Mouse (Mus musculus) C2C12 (cell line): ENCODE results near the gene Scaf11. TPM values are rescaled to one million over a fixed set of nuclear protein-coding genes. Genes with fewer than 3 reads are reported as not detected.

Experiments
- H3K27me3 ChIP-seq: one replicate; pipeline ENCODE4 v1.6.1; 2011; ENCODE audit not compliant: control insufficient read depth, insufficient read depth, insufficient read length
- H3K36me3 ChIP-seq: one replicate; pipeline ENCODE4 v1.6.1; 2011; ENCODE audit not compliant: control insufficient read depth, insufficient read depth
- H3K4me3 ChIP-seq: one replicate; pipeline ENCODE4 v1.5.1; 2011; ENCODE audit warnings: mild to moderate bottlenecking, control low read depth; ENCODE audit not compliant: poor library complexity, insufficient read depth, severe bottlenecking
- H3K79me2 ChIP-seq: one replicate; pipeline ENCODE4 v1.6.1; 2011; ENCODE audit not compliant: control insufficient read depth, insufficient read depth
- H3K79me3 ChIP-seq: one replicate; pipeline ENCODE4 v1.6.1; 2011; ENCODE audit warnings: low read depth, control low read depth
- H3ac ChIP-seq: one replicate; pipeline ENCODE3; 2011; ENCODE audit warnings: low read depth; ENCODE audit not compliant: control insufficient read depth, insufficient read length
- CEBPB ChIP-seq: IDR thresholded peaks from one replicate; pipeline ENCODE4 v1.6.1; 2011; ENCODE audit warnings: low read depth, mild to moderate bottlenecking, control low read depth, moderate library complexity
- CTCF ChIP-seq: IDR thresholded peaks from one replicate; pipeline ENCODE4 v1.5.1; 2011; ENCODE audit not compliant: control insufficient read depth, insufficient read depth, insufficient read length
- FOSL1 ChIP-seq: IDR thresholded peaks from one replicate; pipeline ENCODE4 v1.8.0; 2011; ENCODE audit warnings: mild to moderate bottlenecking, low read length; ENCODE audit not compliant: poor library complexity, insufficient read depth, severe bottlenecking
- MAX ChIP-seq: IDR thresholded peaks from one replicate; pipeline ENCODE4 v1.6.1; 2011; ENCODE audit warnings: mild to moderate bottlenecking, control low read depth
- MYOD1 ChIP-seq: IDR thresholded peaks from one replicate; pipeline ENCODE4 v1.6.1; 2011; ENCODE audit warnings: low read depth; ENCODE audit not compliant: control insufficient read depth, insufficient read length
- MYOG ChIP-seq: IDR thresholded peaks from one replicate; pipeline ENCODE4 v1.6.1; 2011; ENCODE audit not compliant: control insufficient read depth, insufficient read length; ENCODE audit errors: extremely low read depth
- USF1 ChIP-seq: IDR thresholded peaks from one replicate; pipeline ENCODE4 v1.6.1; 2011; ENCODE audit warnings: low read depth, mild to moderate bottlenecking, control low read depth, moderate library complexity
- polyA plus RNA-seq: library from polyadenylated mRNA; unstranded; fragments of >200 nt; fragmentation: generic; extraction: Trizol; gene quantifications from one replicate; pipeline ENCODE4 v1.2.1, GENCODE M21; 2012; ENCODE audit warnings: missing spikeins

Gene Scaf11
- polyA plus RNA-seq, 1 experiment: 31.5 TPM

DNA sequence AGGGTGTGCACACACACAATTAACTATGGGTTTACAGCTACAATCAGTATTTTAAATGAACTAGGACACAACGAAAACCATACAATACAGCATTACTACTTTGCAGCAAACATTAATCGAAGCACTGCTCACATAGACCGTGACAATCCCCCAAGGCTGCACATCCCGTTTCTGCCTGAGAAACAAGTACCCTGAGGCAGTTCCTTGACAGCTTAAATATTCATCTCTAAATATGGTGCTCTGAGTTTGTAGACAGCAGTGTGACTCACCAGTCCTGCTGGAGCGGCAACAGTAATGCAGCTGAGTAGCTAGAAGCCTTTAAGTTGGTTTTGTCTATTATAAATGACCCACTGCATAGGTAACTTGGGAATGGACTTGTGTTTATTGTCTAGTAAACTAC is 55.1 kb downstream of the Scaf11 start:
- Histone ChIP-seq H3K4me3 (no peak overlapping the region), H3K79me3 (no peaks in the 10 kb centered on the region), H3K79me2 (no peaks in the 10 kb centered on the region), H3K36me3 (peaks cover 70% of the 10 kb centered on the region), H3K27me3 (no peaks in the 10 kb centered on the region), H3ac (no peak overlapping the region)
- TF ChIP-seq FOSL1 (no peak), MYOD1 (no peak), USF1 (no peak)

GRCm38 (mm10) chr15:96398333-96398732 is 62.3 kb downstream of the Scaf11 start:
- peaks cover 69% of the 10 kb centered on the region for H3K36me3 ChIP-seq
- H3K79me2 ChIP-seq: no peaks in the 10 kb centered on the region
- no peaks in the 10 kb centered on the region for H3K79me3 ChIP-seq
- no peak overlapping the region for H3K4me3 ChIP-seq
- TF ChIP-seq CEBPB: no peak
- TF ChIP-seq MAX: no peak
- TF ChIP-seq MYOG: no peak
- TF ChIP-seq FOSL1: no peak
- TF ChIP-seq MYOD1: no peak
- no peak for TF ChIP-seq CTCF
- no peak for TF ChIP-seq USF1
- no peaks in the 10 kb centered on the region for H3K27me3 ChIP-seq
- no peak overlapping the region for H3ac ChIP-seq

- Histone ChIP-seq H3K27me3 (no peaks in the 10 kb centered on the region), H3ac (no peak overlapping the region), H3K4me3 (no peak overlapping the region), H3K79me3 (no peaks in the 10 kb centered on the region), H3K79me2 (no peaks in the 10 kb centered on the region), H3K36me3 (peaks cover 69% of the 10 kb centered on the region)
- TF ChIP-seq CEBPB (no peak), CTCF (no peak), USF1 (no peak), MAX (no peak), FOSL1 (no peak), MYOD1 (no peak)
Observed at GRCm38 (mm10) chr15:96396641-96397344, 63.9 kb downstream of the Scaf11 start.

DNA sequence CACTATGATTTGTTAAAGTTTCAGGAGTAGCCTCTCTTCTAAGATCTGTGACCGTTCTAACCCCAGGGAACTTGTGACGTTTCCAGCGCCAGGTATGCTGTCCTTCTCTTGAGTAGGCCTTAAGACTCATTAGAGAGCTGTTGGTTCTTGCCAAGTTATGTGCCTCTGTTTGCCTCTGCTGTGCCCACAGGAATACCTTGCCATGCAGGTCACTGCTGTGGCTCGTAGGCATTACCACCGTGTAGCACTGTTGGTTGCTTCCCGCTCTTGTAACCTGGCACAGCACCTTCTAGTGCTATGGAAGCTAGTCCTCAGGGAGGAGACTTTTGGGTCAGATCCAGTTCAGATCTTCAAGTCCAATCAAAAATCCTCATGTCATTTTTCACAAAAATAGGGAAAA is 65.6 kb downstream of the Scaf11 start:
- peaks cover 80% of the 10 kb centered on the region for H3K36me3 ChIP-seq
- no peak overlapping the region for H3ac ChIP-seq
- no peaks in the 10 kb centered on the region for H3K27me3 ChIP-seq
- no peaks in the 10 kb centered on the region for H3K79me3 ChIP-seq
- H3K79me2 ChIP-seq: no peaks in the 10 kb centered on the region
- no peak for TF ChIP-seq MYOD1
- no peak for TF ChIP-seq MAX
- no peak for TF ChIP-seq CEBPB
- TF ChIP-seq MYOG: no peak
- no peak for TF ChIP-seq USF1
- TF ChIP-seq CTCF: no peak
- no peak for TF ChIP-seq FOSL1
- no peak overlapping the region for H3K4me3 ChIP-seq

DNA sequence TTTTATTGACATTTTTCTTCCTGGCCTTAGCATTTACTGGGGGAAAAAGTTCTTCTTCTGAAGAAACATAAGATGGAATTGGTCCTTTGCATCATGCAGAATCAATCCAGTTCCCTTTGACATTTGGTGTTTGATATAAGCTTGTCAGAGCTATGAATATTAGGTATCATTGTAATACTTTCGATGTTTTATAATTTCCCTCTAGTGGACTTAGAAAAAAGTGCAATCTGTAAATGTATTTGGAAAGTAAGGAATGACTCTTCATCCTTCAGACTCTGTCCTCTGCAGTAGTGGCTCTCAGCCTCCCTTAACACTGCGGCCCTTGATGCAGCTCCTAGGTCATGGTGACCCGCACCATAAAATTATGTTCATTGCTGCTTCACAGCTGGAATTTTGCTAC is 67.8 kb downstream of the Scaf11 start:
- H3K36me3 ChIP-seq: peaks cover 71% of the 10 kb centered on the region
- TF ChIP-seq FOSL1 (no peak), CTCF (no peak), MYOD1 (no peak), CEBPB (no peak), MAX (no peak), MYOG (no peak), USF1 (no peak)

DNA sequence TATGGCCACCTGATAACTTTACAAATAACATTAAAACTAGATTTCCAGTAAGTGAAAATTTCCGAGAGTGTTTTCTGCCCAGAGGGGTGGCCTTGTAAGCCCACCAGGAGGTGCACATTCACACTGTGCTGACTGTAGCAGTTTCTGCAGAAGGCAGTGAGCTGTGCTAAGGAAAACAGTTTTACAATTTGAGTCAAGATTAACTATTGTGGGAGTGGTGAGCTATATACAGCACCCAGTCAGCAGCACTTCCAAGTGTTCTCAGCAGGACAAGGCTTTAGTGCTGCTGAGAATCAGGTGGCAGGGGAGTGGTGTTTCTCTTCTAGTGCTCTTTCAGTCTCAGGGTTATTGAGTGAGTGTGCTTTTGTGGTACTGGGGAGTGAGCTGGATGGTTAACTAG is 72.1 kb downstream of the Scaf11 start:
- peaks cover 52% of the 10 kb centered on the region for H3K36me3 ChIP-seq
- TF ChIP-seq MAX (no peak), CEBPB (no peak), USF1 (no peak), MYOD1 (no peak)
- no peaks in the 10 kb centered on the region for H3K27me3 ChIP-seq
- H3K79me2 ChIP-seq: no peaks in the 10 kb centered on the region
- no peaks in the 10 kb centered on the region for H3K79me3 ChIP-seq
- H3ac ChIP-seq: no peak overlapping the region
- no peak overlapping the region for H3K4me3 ChIP-seq

More for the DNA sequence above, 67.8 kb downstream of the Scaf11 start:
- Histone ChIP-seq H3K79me3 (no peaks in the 10 kb centered on the region), H3K4me3 (no peak overlapping the region), H3ac (no peak overlapping the region), H3K27me3 (no peaks in the 10 kb centered on the region), H3K79me2 (no peaks in the 10 kb centered on the region)
